Mouse (Mus musculus): ENCODE measurements around the gene Elf1. TPM values are rescaled to one million over a fixed set of nuclear protein-coding genes. Genes with fewer than 3 reads are reported as not detected.

Gene Elf1
- polyA plus RNA-seq, 1 experiment: 3.9 TPM

DNA sequence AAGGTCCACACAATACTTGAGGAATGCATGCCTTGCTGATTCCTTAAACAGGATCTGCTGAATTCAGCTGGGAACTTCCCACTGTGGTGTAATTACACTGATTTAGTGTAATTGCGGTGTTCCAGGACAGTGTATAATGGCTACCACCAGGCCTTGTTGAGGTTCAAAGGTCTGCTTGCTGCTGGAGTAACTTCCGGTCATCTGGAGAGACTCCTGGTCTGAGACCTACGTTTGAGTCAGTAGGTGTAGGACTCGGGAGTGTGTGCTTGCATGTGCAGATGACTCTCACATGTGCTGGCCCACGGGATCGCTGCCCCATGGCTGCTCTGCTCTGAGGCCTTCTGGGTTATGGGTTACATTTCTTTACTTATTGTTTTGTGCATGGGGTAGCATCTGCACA is 13.4 kb downstream of the Elf1 start:
- H3K36me3 ChIP-seq (ENCODE audit: control insufficient read depth, insufficient read depth, low read length): no peaks in the 10 kb centered on the region
- H3K27me3 ChIP-seq (ENCODE audit: control insufficient read depth, insufficient read depth, low read length): no peaks in the 10 kb centered on the region
- H3K4me1 ChIP-seq (ENCODE audit: control insufficient read depth, insufficient read depth, low read length): no peaks in the 10 kb centered on the region
- H3K27ac ChIP-seq (ENCODE audit: control insufficient read depth, insufficient read depth, low read depth, low read length): no peak overlapping the region
- TF ChIP-seq POLR2A (IDR thresholded peaks at IDR 0.05; ENCODE audit: control insufficient read depth, low read depth, low read length): no peak
- H3K4me3 ChIP-seq (ENCODE audit: control insufficient read depth, low read depth, low read length): no peak overlapping the region; the same call in 1 of the 2 replicates

DNA sequence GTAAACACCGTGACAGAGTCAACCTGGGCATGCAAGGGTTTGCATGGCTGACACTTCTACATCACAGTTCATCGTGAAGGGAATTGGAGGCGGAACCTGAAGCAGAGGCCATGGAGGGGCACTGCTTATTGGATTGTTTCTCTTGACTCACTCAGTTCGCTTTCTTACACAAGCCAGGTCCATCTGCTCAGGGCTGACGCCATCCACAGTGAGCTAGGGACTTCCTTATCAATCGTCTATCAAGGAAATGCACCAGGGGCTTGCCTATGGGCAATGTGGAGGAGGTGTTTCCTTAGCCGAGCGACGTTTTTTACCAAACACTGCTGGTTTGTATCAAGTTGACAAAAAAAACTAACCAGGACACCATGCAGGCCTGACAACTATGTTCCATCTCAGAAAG is 18.3 kb downstream of the Elf1 start:
- Histone ChIP-seq H3K27ac (ENCODE audit: control insufficient read depth, insufficient read depth, low read depth, low read length) (no peak overlapping the region), H3K4me3 (ENCODE audit: control insufficient read depth, low read depth, low read length) (no peak overlapping the region), H3K27me3 (ENCODE audit: control insufficient read depth, insufficient read depth, low read length) (no peaks in the 10 kb centered on the region), H3K4me1 (ENCODE audit: control insufficient read depth, insufficient read depth, low read length) (no peaks in the 10 kb centered on the region), H3K36me3 (ENCODE audit: control insufficient read depth, insufficient read depth, low read length) (no peaks in the 10 kb centered on the region)
- TF ChIP-seq POLR2A (IDR thresholded peaks at IDR 0.05; ENCODE audit: control insufficient read depth, low read depth, low read length) (no peak), CTCF (IDR thresholded peaks at IDR 0.05; ENCODE audit: control insufficient read depth, insufficient read depth, insufficient replicate concordance, low read depth, low read length) (no peak)

DNA sequence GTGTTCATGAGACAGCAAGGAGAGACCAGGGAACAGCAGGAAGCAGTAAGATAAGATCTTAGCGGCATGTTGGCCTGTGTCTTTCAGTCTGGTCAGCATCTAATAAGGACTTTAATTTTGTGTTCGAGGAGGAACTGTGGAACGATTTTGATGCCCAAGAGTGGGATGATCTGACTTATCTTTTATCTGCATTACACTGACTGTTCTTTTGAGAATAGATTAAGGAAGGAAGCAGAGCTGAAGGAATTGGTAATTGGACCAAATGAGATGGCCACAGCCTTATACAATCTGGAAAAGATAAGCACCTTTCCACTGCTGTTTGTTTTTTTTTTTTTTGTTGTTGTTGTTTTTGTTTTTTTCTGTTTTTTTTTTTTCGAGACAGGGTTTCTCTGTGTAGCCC is 19.8 kb downstream of the Elf1 start:
- Histone ChIP-seq H3K4me3 (ENCODE audit: control insufficient read depth, low read depth, low read length) (no peak overlapping the region), H3K27ac (ENCODE audit: control insufficient read depth, insufficient read depth, low read depth, low read length) (no peak overlapping the region), H3K27me3 (ENCODE audit: control insufficient read depth, insufficient read depth, low read length) (no peaks in the 10 kb centered on the region), H3K4me1 (ENCODE audit: control insufficient read depth, insufficient read depth, low read length) (no peaks in the 10 kb centered on the region), H3K36me3 (ENCODE audit: control insufficient read depth, insufficient read depth, low read length) (no peaks in the 10 kb centered on the region)
- TF ChIP-seq POLR2A (IDR thresholded peaks at IDR 0.05; ENCODE audit: control insufficient read depth, low read depth, low read length): no peak
- no peak for TF ChIP-seq CTCF (IDR thresholded peaks at IDR 0.05; ENCODE audit: control insufficient read depth, insufficient read depth, insufficient replicate concordance, low read depth, low read length)

DNA sequence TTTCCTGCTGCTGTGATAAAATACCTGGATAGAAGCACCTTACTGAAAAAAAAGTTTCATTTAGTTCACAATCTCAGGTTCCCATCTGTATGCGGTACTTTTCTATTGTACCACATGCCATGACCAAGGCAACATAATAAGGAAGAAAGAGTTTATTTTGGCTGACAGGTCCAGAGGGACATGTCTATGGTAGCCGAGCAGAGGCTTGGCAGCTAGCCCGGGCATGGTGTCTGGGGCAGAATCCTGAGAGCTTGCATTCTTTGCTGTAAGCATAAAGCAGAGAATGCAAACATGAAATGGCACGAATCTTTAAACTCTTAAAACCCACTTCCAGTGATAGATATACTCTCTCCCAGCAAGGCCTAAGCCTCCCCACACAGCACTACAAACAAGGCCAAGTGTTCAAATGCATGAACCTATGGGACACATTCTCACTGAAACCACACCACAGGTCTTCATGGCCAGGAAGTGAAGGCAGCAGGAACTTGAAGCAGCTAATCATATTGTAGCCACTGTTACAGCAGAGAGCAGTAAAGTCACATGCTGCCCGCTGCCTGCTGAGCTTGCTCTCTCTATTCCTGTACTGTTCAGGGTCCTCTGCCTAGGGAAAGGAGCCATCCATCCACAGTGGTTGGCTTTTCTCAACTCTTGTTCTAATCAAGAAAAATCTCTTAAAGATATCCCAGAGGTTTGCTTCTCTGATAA is 22.5 kb downstream of the Elf1 start:
- TF ChIP-seq POLR2A (IDR thresholded peaks at IDR 0.05; ENCODE audit: control insufficient read depth, low read depth, low read length) (no peak), CTCF (IDR thresholded peaks at IDR 0.05; ENCODE audit: control insufficient read depth, insufficient read depth, insufficient replicate concordance, low read depth, low read length) (no peak)
- H3K4me1 ChIP-seq (ENCODE audit: control insufficient read depth, insufficient read depth, low read length): no peaks in the 10 kb centered on the region
- no peaks in the 10 kb centered on the region for H3K36me3 ChIP-seq (ENCODE audit: control insufficient read depth, insufficient read depth, low read length)
- no peak overlapping the region for H3K27ac ChIP-seq (ENCODE audit: control insufficient read depth, insufficient read depth, low read depth, low read length)
- no peak overlapping the region for H3K4me3 ChIP-seq (ENCODE audit: control insufficient read depth, low read depth, low read length)
- no peaks in the 10 kb centered on the region for H3K27me3 ChIP-seq (ENCODE audit: control insufficient read depth, insufficient read depth, low read length)

DNA sequence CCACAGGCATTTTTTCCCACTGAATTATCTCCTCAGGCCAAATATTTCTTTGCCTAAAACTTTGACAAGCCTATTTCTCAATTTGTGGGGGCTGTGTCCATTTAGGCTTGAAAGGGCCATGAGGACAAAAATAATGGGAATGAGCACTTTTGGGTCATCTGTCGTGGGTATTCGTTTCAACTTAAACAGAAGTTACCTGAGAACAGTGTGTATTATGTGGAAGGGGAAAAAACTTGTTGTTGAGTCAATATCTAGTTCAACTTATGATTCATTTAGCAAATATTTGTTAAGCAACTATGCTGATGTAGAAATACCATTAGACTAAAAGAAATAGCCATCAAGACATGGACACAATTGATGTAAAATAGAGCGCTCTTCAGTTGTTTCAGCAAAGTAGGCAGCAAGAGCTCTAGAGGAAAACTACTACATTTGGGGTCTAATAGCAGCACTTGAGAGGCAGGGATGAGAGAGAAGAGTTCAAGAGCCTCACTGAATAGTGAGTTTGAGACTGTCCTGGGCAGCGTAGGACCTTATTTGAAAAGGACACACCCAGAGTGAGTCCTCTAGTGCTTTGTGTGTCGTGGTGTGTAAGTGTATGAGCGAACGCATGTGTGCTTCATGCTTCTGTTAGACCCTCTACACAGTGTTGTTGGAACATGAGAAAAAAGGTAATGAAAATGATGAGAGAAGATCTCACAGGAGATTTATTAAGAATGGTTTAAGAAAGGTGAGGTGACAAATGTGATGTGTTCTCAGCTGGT is 23.4 kb downstream of the Elf1 start:
- H3K27me3 ChIP-seq (ENCODE audit: control insufficient read depth, insufficient read depth, low read length): no peaks in the 10 kb centered on the region
- H3K36me3 ChIP-seq (ENCODE audit: control insufficient read depth, insufficient read depth, low read length): no peaks in the 10 kb centered on the region
- no peaks in the 10 kb centered on the region for H3K4me1 ChIP-seq (ENCODE audit: control insufficient read depth, insufficient read depth, low read length)
- no peak overlapping the region for H3K4me3 ChIP-seq (ENCODE audit: control insufficient read depth, low read depth, low read length)
- H3K27ac ChIP-seq (ENCODE audit: control insufficient read depth, insufficient read depth, low read depth, low read length): no peak overlapping the region
- no peak for TF ChIP-seq POLR2A (IDR thresholded peaks at IDR 0.05; ENCODE audit: control insufficient read depth, low read depth, low read length)
- no peak for TF ChIP-seq CTCF (IDR thresholded peaks at IDR 0.05; ENCODE audit: control insufficient read depth, insufficient read depth, insufficient replicate concordance, low read depth, low read length)

DNA sequence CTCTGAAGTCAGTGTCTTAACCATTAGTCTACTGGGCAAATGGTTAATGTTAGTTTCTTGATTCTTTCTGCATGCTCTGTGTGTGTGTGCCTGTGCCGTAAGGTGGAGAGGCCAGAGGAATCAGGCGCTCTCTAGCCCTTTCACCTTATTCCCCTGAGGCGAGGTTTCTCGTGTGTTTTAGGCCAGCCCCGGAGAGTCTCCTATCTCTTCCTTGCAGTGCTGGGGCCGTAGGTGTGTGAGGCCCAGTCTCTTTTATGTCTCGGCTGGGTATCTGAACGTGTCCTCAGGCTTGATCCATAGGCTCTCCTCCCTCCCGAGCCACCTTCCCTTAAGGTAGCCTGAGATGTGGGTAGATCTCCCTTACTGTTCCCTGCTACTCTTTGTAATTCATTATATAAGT is 25.2 kb downstream of the Elf1 start:
- Histone ChIP-seq H3K4me1 (ENCODE audit: control insufficient read depth, insufficient read depth, low read length) (no peaks in the 10 kb centered on the region), H3K4me3 (ENCODE audit: control insufficient read depth, low read depth, low read length) (no peak overlapping the region), H3K36me3 (ENCODE audit: control insufficient read depth, insufficient read depth, low read length) (no peaks in the 10 kb centered on the region), H3K27me3 (ENCODE audit: control insufficient read depth, insufficient read depth, low read length) (no peaks in the 10 kb centered on the region), H3K27ac (ENCODE audit: control insufficient read depth, insufficient read depth, low read depth, low read length) (no peak overlapping the region)
- no peak for TF ChIP-seq POLR2A (IDR thresholded peaks at IDR 0.05; ENCODE audit: control insufficient read depth, low read depth, low read length)
- TF ChIP-seq CTCF (IDR thresholded peaks at IDR 0.05; ENCODE audit: control insufficient read depth, insufficient read depth, insufficient replicate concordance, low read depth, low read length): no peak

DNA sequence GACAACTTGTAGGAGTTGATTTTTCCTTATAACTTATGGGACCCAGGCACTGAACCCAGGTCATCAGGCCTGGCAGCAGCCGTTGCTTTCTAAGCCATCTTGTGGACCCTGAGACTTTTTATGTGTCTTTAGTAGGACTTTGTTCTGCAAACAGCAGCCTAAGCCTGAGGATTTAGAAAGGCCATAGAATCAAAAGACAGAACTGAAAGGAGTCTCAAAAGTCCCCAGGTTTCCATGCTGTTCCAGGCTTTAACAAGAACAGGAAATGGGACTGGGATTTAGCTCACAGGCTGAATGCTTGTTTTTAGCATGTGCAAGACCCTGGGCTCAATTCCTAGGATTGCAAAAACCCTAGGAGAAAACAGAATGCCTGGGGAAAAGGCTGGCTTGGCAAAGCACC is 26.9 kb downstream of the Elf1 start:
- H3K27ac ChIP-seq (ENCODE audit: control insufficient read depth, insufficient read depth, low read depth, low read length): no peak overlapping the region
- H3K27me3 ChIP-seq (ENCODE audit: control insufficient read depth, insufficient read depth, low read length): no peaks in the 10 kb centered on the region
- TF ChIP-seq POLR2A (IDR thresholded peaks at IDR 0.05; ENCODE audit: control insufficient read depth, low read depth, low read length) (no peak), CTCF (IDR thresholded peaks at IDR 0.05; ENCODE audit: control insufficient read depth, insufficient read depth, insufficient replicate concordance, low read depth, low read length) (no peak)
- H3K4me1 ChIP-seq (ENCODE audit: control insufficient read depth, insufficient read depth, low read length): no peaks in the 10 kb centered on the region
- no peak overlapping the region for H3K4me3 ChIP-seq (ENCODE audit: control insufficient read depth, low read depth, low read length)
- no peaks in the 10 kb centered on the region for H3K36me3 ChIP-seq (ENCODE audit: control insufficient read depth, insufficient read depth, low read length)
